Mouse (Mus musculus) left cerebral cortex, postnatal 4 days (tissue): ENCODE results near the gene Gm20918. TPM values are rescaled to one million over a fixed set of nuclear protein-coding genes. Genes with fewer than 3 reads are reported as not detected.
"Not testable (repeated sequence)": the region's sequence is repeated elsewhere in the genome, so short reads cannot be mapped to it uniquely, and the experiment has no call there.

ENCODE experiments used
- DNase-seq: peaks from one replicate; pipeline ENCODE4 v3.0.0-alpha.2; 2022
- intact Hi-C: fragments of 180-260 bp; cut with DNase I; formaldehyde crosslinking; loops from one replicate; pipeline ENCODE4 v1.15.1; 2025
- total RNA-seq, 2 experiments: library from RNA; stranded (reverse); gene quantifications; 2 replicates each; pipeline ENCODE4 v1.2.3; 2021

The Gm20918 gene
- not detected for total RNA-seq

DNA sequence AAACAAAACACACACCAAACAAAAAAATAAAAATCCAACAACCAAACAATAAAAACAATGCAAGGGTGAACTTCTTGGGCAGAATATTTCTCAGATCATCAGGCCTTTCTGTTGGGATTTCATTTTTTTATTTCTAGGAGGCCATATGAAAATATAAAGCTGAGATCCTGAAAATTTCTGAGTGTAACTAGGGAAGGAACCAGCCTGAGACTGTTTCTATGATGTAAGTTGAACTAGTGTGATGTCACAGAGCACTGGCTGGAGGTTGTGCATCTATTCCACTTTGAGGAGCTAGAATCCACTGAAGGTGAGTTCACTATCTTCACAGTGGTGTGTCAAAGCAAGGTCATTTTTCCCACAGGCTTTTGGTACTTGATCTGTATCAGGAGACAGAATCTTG, at the start of gene Gm20918:
TSS of gene Gm20918 (plus strand) at position 301 of the 400 bp plus-strand sequence.
- DNase-seq, intact Hi-C loops: not testable (repeated sequence)

Other genes with a start within 250 kb of the Gm20918 start
- gene Gm21820, start 205.5 kb downstream of the Gm20918 start, total RNA-seq: not detected